Mouse (Mus musculus) MEL (cell line): ENCODE measurements around the gene Otog. TPM values are rescaled to one million over a fixed set of nuclear protein-coding genes. Genes with fewer than 3 reads are reported as not detected.

Source experiments
- DNase-seq: peaks from one replicate; pipeline ENCODE4 v3.0.0; 2011; ENCODE audit warnings: low read depth, low spot score
- H3K27ac ChIP-seq: 2 replicates; pipeline ENCODE4 v1.5.1; 2012; ENCODE audit warnings: low read depth, mild to moderate bottlenecking, control low read depth, low read length, moderate library complexity; ENCODE audit not compliant: control insufficient read depth
- H3K27me3 ChIP-seq, 2 experiments: fragments of 150-350 bp in 1 of 2; sonication (generic) in 1 of 2; 2 replicates each; pipeline ENCODE4 v1.6.1; 2012; ENCODE audit warnings: low read length in 2 of 2, mild to moderate bottlenecking in 2 of 2, improper control_type of control experiment in 1 of 2, moderate library complexity in 1 of 2; ENCODE audit not compliant: insufficient read depth in 2 of 2, control insufficient read depth in 1 of 2
- H3K36me3 ChIP-seq, 2 experiments: 2 replicates each; pipeline ENCODE4 v1.6.1; 2012 to 2014; ENCODE audit warnings: low read length in 2 of 2, improper control_type of control experiment in 1 of 2, inconsistent platforms in 1 of 2, mild to moderate bottlenecking in 1 of 2; ENCODE audit not compliant: insufficient read depth in 2 of 2, control insufficient read depth in 1 of 2
- H3K4me1 ChIP-seq, 2 experiments: fragments of 150-350 bp in 1 of 2; sonication (generic) in 1 of 2; 2 replicates each; pipeline ENCODE4 v1.6.1; 2012; ENCODE audit warnings: low read length in 2 of 2, improper control_type of control experiment in 1 of 2, mild to moderate bottlenecking in 1 of 2; ENCODE audit not compliant: insufficient read depth in 2 of 2, control insufficient read depth in 1 of 2
- H3K4me3 ChIP-seq, 2 experiments: fragments of 150-350 bp in 1 of 2; sonication (generic) in 1 of 2; 2 replicates each; pipeline ENCODE4 v1.5.1; 2012; ENCODE audit warnings: low read depth in 2 of 2, low read length in 2 of 2, mild to moderate bottlenecking in 2 of 2, moderate library complexity in 2 of 2, control low read depth in 1 of 2, improper control_type of control experiment in 1 of 2; ENCODE audit not compliant: control insufficient read depth in 1 of 2, insufficient read depth in 1 of 2
- H3K79me2 ChIP-seq: 2 replicates; pipeline ENCODE4 v1.6.1; 2012; ENCODE audit warnings: mild to moderate bottlenecking, low read length, moderate library complexity; ENCODE audit not compliant: control insufficient read depth, poor library complexity, insufficient read depth
- H3K9ac ChIP-seq: 2 replicates; pipeline ENCODE4 v1.6.1; 2012; ENCODE audit warnings: low read depth, mild to moderate bottlenecking, control low read depth, low read length, moderate library complexity; ENCODE audit not compliant: control insufficient read depth, poor library complexity, severe bottlenecking
- H3K9me3 ChIP-seq: fragments of 150-350 bp; sonication (generic); replicated peaks from 2 replicates; pipeline ENCODE4 v1.6.1; 2012; ENCODE audit warnings: mild to moderate bottlenecking, low read length, improper control_type of control experiment, moderate library complexity; ENCODE audit not compliant: insufficient read depth
- BHLHE40 ChIP-seq: IDR thresholded peaks from 2 replicates; pipeline ENCODE4 v1.6.1; 2012; ENCODE audit warnings: low read depth, mild to moderate bottlenecking, inconsistent platforms, low read length, improper control_type of control experiment, borderline replicate concordance
- CHD2 ChIP-seq: IDR thresholded peaks from 2 replicates; pipeline ENCODE4 v1.6.1; 2011; ENCODE audit warnings: low read length, improper control_type of control experiment
- CTCF ChIP-seq, 3 experiments: IDR thresholded peaks in 2 of 3; conservative IDR thresholded peaks in 1 of 3; 2 replicates each; pipeline ENCODE4 v1.5.1; 2011 to 2012; ENCODE audit warnings: low read length in 3 of 3, low read depth in 2 of 3, mild to moderate bottlenecking in 2 of 3, improper control_type of control experiment in 1 of 3, inconsistent platforms in 1 of 3, mixed read lengths in 1 of 3, moderate library complexity in 1 of 3; ENCODE audit not compliant: control insufficient read depth in 1 of 3, insufficient read depth in 1 of 3, poor library complexity in 1 of 3, severe bottlenecking in 1 of 3
- ELF1 ChIP-seq: IDR thresholded peaks from 2 replicates; pipeline ENCODE4 v1.6.1; 2014; ENCODE audit warnings: low read depth, mild to moderate bottlenecking, inconsistent platforms, low read length, improper control_type of control experiment, moderate library complexity
- ETS1 ChIP-seq: IDR thresholded peaks from 2 replicates; pipeline ENCODE4 v1.6.1; 2012; ENCODE audit warnings: low read depth, mild to moderate bottlenecking, inconsistent platforms, low read length, improper control_type of control experiment, moderate library complexity
- GATA1 ChIP-seq: IDR thresholded peaks from 2 replicates; pipeline ENCODE4 v1.6.1; 2011; ENCODE audit warnings: low read depth, low read length, improper control_type of control experiment
- HCFC1 ChIP-seq: IDR thresholded peaks from 2 replicates; pipeline ENCODE4 v1.6.1; 2012; ENCODE audit warnings: low read depth, mild to moderate bottlenecking, inconsistent platforms, low read length, improper control_type of control experiment, moderate library complexity
- KAT2A ChIP-seq: conservative IDR thresholded peaks from 2 replicates; pipeline ENCODE4 v1.6.1; 2012; ENCODE audit warnings: low read depth, low read length, improper control_type of control experiment, inconsistent platforms
- MAX ChIP-seq: IDR thresholded peaks from 2 replicates; pipeline ENCODE4 v1.6.1; 2011; ENCODE audit warnings: low read length, improper control_type of control experiment
- MAZ ChIP-seq: IDR thresholded peaks from 2 replicates; pipeline ENCODE4 v1.6.1; 2012; ENCODE audit warnings: low read depth, mild to moderate bottlenecking, inconsistent platforms, low read length, improper control_type of control experiment
- MEF2A ChIP-seq: IDR thresholded peaks from 2 replicates; pipeline ENCODE4 v1.6.1; 2014; ENCODE audit warnings: low read depth, mild to moderate bottlenecking, inconsistent platforms, low read length, improper control_type of control experiment; ENCODE audit not compliant: poor library complexity, insufficient replicate concordance, severe bottlenecking; ENCODE audit errors: extremely low read depth
- MXI1 ChIP-seq: IDR thresholded peaks from 2 replicates; pipeline ENCODE4 v1.6.1; 2011; ENCODE audit warnings: mild to moderate bottlenecking, low read depth, low read length, improper control_type of control experiment
- MYB ChIP-seq: IDR thresholded peaks from 2 replicates; pipeline ENCODE4 v1.6.1; 2011; ENCODE audit warnings: mild to moderate bottlenecking, low read depth, low read length, improper control_type of control experiment
- MYC ChIP-seq: IDR thresholded peaks from 2 replicates; pipeline ENCODE4 v1.6.1; 2011; ENCODE audit warnings: low read depth, mild to moderate bottlenecking, low read length, improper control_type of control experiment, moderate library complexity
- NELFE ChIP-seq: IDR thresholded peaks from 2 replicates; pipeline ENCODE4 v1.6.1; 2011; ENCODE audit warnings: low read depth, low read length, improper control_type of control experiment
- NRF1 ChIP-seq: IDR thresholded peaks from 2 replicates; pipeline ENCODE4 v1.6.1; 2014; ENCODE audit warnings: low read depth, mild to moderate bottlenecking, inconsistent platforms, low read length, improper control_type of control experiment, moderate library complexity; ENCODE audit not compliant: poor library complexity, insufficient read depth, severe bottlenecking
- POLR2A ChIP-seq, 2 experiments: IDR thresholded peaks; 2 replicates each; pipeline ENCODE4 v1.6.1; 2011 to 2012; ENCODE audit warnings: low read length in 2 of 2, mild to moderate bottlenecking in 2 of 2, control low read depth in 1 of 2, improper control_type of control experiment in 1 of 2, low read depth in 1 of 2, moderate library complexity in 1 of 2; ENCODE audit not compliant: control insufficient read depth in 1 of 2, insufficient read depth in 1 of 2, poor library complexity in 1 of 2
- POLR2AphosphoS5 ChIP-seq: IDR thresholded peaks from 2 replicates; pipeline ENCODE4 v1.6.1; 2012; ENCODE audit warnings: low read depth, borderline replicate concordance, mild to moderate bottlenecking, inconsistent platforms, low read length, moderate library complexity, mixed read lengths
- RAD21 ChIP-seq: IDR thresholded peaks from 2 replicates; pipeline ENCODE4 v1.6.1; 2011; ENCODE audit warnings: mild to moderate bottlenecking, low read depth, low read length, improper control_type of control experiment
- RCOR1 ChIP-seq: IDR thresholded peaks from 2 replicates; pipeline ENCODE4 v1.6.1; 2012; ENCODE audit warnings: low read depth, mild to moderate bottlenecking, inconsistent platforms, low read length, improper control_type of control experiment
- SIN3A ChIP-seq: IDR thresholded peaks from 2 replicates; pipeline ENCODE4 v1.6.1; 2012; ENCODE audit warnings: low read length, improper control_type of control experiment, inconsistent platforms
- SMC3 ChIP-seq: IDR thresholded peaks from 2 replicates; pipeline ENCODE4 v1.6.1; 2011; ENCODE audit warnings: low read depth, low read length, improper control_type of control experiment
- TAL1 ChIP-seq: IDR thresholded peaks from 2 replicates; pipeline ENCODE4 v1.6.1; 2012; ENCODE audit warnings: mild to moderate bottlenecking, inconsistent platforms, low read length, moderate library complexity, mixed read lengths
- TCF12 ChIP-seq: IDR thresholded peaks from 2 replicates; pipeline ENCODE4 v1.6.1; 2014; ENCODE audit warnings: low read depth, mild to moderate bottlenecking, inconsistent platforms, low read length, improper control_type of control experiment, moderate library complexity
- UBTF ChIP-seq: IDR thresholded peaks from 2 replicates; pipeline ENCODE4 v1.6.1; 2012; ENCODE audit warnings: low read depth, mild to moderate bottlenecking, inconsistent platforms, low read length, improper control_type of control experiment, moderate library complexity, borderline replicate concordance; ENCODE audit not compliant: insufficient read depth
- USF1 ChIP-seq: IDR thresholded peaks from 2 replicates; pipeline ENCODE4 v1.6.1; 2014; ENCODE audit warnings: low read depth, mild to moderate bottlenecking, inconsistent platforms, low read length, improper control_type of control experiment, moderate library complexity
- USF2 ChIP-seq, 2 experiments: IDR thresholded peaks; 2 replicates each; pipeline ENCODE4 v1.6.1; 2011 to 2012; ENCODE audit warnings: improper control_type of control experiment in 2 of 2, low read length in 2 of 2, borderline replicate concordance in 1 of 2, inconsistent platforms in 1 of 2, low read depth in 1 of 2, mild to moderate bottlenecking in 1 of 2; ENCODE audit not compliant: insufficient read depth in 1 of 2
- ZC3H11A ChIP-seq: IDR thresholded peaks from 2 replicates; pipeline ENCODE4 v1.6.1; 2012; ENCODE audit warnings: low read depth, mild to moderate bottlenecking, inconsistent platforms, low read length, improper control_type of control experiment
- ZKSCAN1 ChIP-seq: IDR thresholded peaks from 2 replicates; pipeline ENCODE4 v1.6.1; 2012; ENCODE audit warnings: low read depth, mild to moderate bottlenecking, inconsistent platforms, low read length, improper control_type of control experiment, moderate library complexity
- ZMIZ1 ChIP-seq: IDR thresholded peaks from 2 replicates; pipeline ENCODE4 v1.6.1; 2012; ENCODE audit warnings: low read depth, mild to moderate bottlenecking, inconsistent platforms, low read length, improper control_type of control experiment, moderate library complexity
- polyA plus RNA-seq, 2 experiments: library from polyadenylated mRNA; stranded (reverse) in 1 of 2; unstranded in 1 of 2; fragments of >175 nt in 1 of 2; fragments of >200 nt in 1 of 2; gene quantifications; 2 replicates each; pipeline versions ENCODE4 v1.2.1 to v1.2.4; 2012; ENCODE audit warnings: low replicate concordance in 2 of 2, low read depth in 1 of 2; ENCODE audit not compliant: insufficient read length in 2 of 2, insufficient read depth in 1 of 2, missing spikeins in 1 of 2
- total RNA-seq: library from RNA; depleted of rRNA; stranded (reverse); fragments of 300-350 nt; gene quantifications from 2 replicates; pipeline ENCODE4 v1.2.3, GENCODE M21; 2012

Otog gene
- total and polyA plus RNA-seq, 3 experiments = not detected

DNA sequence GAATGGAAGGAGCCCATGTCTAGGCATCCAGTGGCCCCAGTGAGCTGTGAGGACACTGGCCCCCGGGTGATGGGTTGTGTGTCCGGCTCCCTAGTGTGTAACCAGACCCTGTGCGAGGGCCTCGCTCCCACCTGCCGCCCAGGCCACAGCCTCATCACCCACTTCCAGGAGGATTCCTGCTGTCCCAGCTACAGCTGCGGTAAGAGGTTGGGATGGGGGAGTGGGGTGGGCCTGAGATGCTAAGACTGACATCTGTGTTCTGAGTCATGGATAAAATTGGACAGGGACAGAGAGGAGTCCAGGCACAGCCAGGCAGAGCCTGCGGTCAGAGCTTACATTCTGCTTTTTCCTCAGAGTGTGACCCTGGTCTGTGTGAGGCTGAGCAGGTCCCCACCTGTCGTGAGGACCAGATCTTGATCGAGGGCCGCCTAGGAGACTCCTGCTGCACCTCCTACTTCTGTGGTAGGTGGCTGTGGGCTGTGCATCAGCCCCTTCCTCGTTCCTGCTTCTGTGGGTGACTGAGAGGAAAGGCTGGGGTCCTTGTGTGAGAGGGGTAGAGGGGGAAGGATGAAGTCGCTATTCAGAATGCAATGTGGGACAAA is 60.3 kb downstream of the Otog start:
- no peak for TF ChIP-seq USF1
- TF ChIP-seq KAT2A = no peak
- no peak for TF ChIP-seq UBTF
- no peak for TF ChIP-seq GATA1
- no peak for TF ChIP-seq HCFC1
- no peak for TF ChIP-seq ETS1
- TF ChIP-seq TAL1 = no peak
- TF ChIP-seq NRF1 = no peak
- no peak for TF ChIP-seq MYB
- no peak for TF ChIP-seq POLR2AphosphoS5
- TF ChIP-seq ZMIZ1 = no peak
- TF ChIP-seq ELF1 = no peak
- TF ChIP-seq RAD21 = no peak
- TF ChIP-seq NELFE = no peak
- no peak for TF ChIP-seq RCOR1
- no peak overlapping the region for H3K9ac ChIP-seq
- no peaks in the 10 kb centered on the region for H3K36me3 ChIP-seq
- H3K4me3 ChIP-seq = no peak overlapping the region
- no peak for DNase-seq
- no peaks in the 10 kb centered on the region for H3K9me3 ChIP-seq
- H3K79me2 ChIP-seq = no peaks in the 10 kb centered on the region
- no peak overlapping the region for H3K27ac ChIP-seq
- H3K27me3 ChIP-seq = no peaks in the 10 kb centered on the region
- H3K4me1 ChIP-seq = no peaks in the 10 kb centered on the region

DNA sequence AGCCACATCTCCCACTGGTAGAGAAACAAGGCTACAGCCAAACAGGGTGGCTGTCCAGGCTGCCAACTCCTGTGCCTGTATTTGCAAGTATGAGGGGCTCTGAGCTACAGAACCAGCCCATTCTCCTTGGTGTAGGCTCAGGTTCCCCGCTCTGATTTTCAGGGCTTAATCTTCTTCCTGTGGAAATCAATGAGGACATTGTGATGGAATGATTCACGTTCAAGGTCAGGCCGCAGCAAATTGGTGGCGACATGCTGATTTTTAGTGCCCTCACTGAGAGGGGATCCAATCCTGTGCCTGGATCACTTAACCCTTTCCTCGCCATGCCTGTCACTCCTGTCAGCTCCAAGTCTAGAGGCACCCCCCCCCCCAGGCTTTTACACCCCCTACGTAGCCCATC is 72.7 kb downstream of the Otog start:
- H3K9me3 ChIP-seq = no peaks in the 10 kb centered on the region
- no peak for DNase-seq
- H3K36me3 ChIP-seq = no peaks in the 10 kb centered on the region
- H3K4me1 ChIP-seq = no peaks in the 10 kb centered on the region
- H3K27ac ChIP-seq = no peak overlapping the region
- no peaks in the 10 kb centered on the region for H3K79me2 ChIP-seq
- no peaks in the 10 kb centered on the region; a peak in 1 of 4 replicates for H3K27me3 ChIP-seq
- no peak overlapping the region for H3K9ac ChIP-seq
- H3K4me3 ChIP-seq = no peak overlapping the region
- TF ChIP-seq BHLHE40 = no peak
- TF ChIP-seq ETS1 = no peak
- no peak for TF ChIP-seq MEF2A
- TF ChIP-seq ZKSCAN1 = no peak
- TF ChIP-seq SMC3 = no peak
- TF ChIP-seq CTCF (IDR thresholded peaks at IDR 0.05 in 2 of 3, conservative IDR thresholded peaks at IDR 0.05 in 1 of 3; ENCODE audit: control insufficient read depth in 1 of 3, insufficient read depth in 1 of 3, low read depth in 2 of 3, low read length in 3 of 3, poor library complexity in 1 of 3, severe bottlenecking in 1 of 3) = no peak
- no peak for TF ChIP-seq UBTF
- TF ChIP-seq SIN3A = no peak
- no peak for TF ChIP-seq MYC
- TF ChIP-seq MXI1 = no peak
- TF ChIP-seq CHD2 = no peak
- TF ChIP-seq TCF12 = no peak
- no peak for TF ChIP-seq ZC3H11A
- no peak for TF ChIP-seq RCOR1
- no peak for TF ChIP-seq MAX
- TF ChIP-seq USF2 (IDR thresholded peaks at IDR 0.05; ENCODE audit: borderline replicate concordance in 1 of 2, insufficient read depth in 1 of 2, low read depth in 1 of 2, low read length in 2 of 2) = no peak
- TF ChIP-seq MAZ = no peak
- TF ChIP-seq POLR2A (IDR thresholded peaks at IDR 0.05; ENCODE audit: control insufficient read depth in 1 of 2, insufficient read depth in 1 of 2, low read depth in 1 of 2, low read length in 2 of 2, poor library complexity in 1 of 2) = no peak
- TF ChIP-seq NELFE = no peak
- no peak for TF ChIP-seq TAL1
